Mouse (Mus musculus): ENCODE measurements at regions not wholly inside any gene's neighbourhood (a gene's known extent, or its start where the extent isn't known, plus 50 kb on each side); places are given as distances from the start of the nearest gene placed in this dataset.

- TF ChIP-seq GATA1 (IDR thresholded peaks at IDR 0.05; ENCODE audit: low read length) (no peak), TAL1 (IDR thresholded peaks at IDR 0.05; ENCODE audit: low read length) (no peak)
Observed at GRCm38 (mm10) chr11:114523444-114524238, 144.7 kb upstream of the Rpl38 start.
